Mouse (Mus musculus) olfactory bulb, adult 2 months (tissue): ENCODE results near the gene Dio1.

Experiments used
- CTCF ChIP-seq: fragments of 200-500 bp; IDR thresholded peaks from 2 replicates; pipeline ENCODE4 v1.5.1; 2012; ENCODE audit warnings: low read depth, mild to moderate bottlenecking, low read length, moderate library complexity; ENCODE audit not compliant: insufficient read depth
- POLR2A ChIP-seq: fragments of 200-500 bp; IDR thresholded peaks from 2 replicates; pipeline ENCODE4 v1.6.1; 2012; ENCODE audit warnings: mild to moderate bottlenecking, low read depth, low read length, moderate library complexity; ENCODE audit not compliant: insufficient read depth

DNA sequence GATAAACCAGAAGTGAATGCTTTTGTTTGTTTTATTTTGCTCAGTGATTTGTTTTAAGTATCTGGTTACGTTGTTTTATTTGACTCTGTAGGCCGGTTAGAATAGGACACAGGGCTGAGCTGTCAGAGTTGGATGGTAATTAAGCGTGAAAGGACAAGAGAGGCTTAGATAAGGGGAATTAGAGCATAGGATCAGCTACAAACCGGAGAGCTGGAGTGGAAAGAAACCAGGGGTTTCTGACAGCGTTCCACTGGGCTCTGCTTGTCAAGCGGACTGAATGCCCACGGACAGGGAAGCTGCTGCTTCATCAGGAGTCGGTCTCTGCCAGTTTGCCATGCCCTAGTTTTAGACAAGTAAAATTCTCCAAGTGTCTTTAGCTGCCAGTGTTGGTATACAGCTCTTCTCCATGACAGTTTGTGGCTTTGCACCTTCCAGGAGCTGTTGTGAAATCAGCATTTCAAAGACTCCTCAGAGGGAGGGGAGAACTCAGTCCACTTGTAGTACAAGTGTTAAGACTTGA, 28.7 kb downstream of the Dio1 start:
- TF ChIP-seq CTCF: no peak
- no peak for TF ChIP-seq POLR2A
